Mouse (Mus musculus) spleen, adult 12 weeks (tissue): ENCODE data around the gene Ptprt.
"Not testable (repeated sequence)": the region's sequence is repeated elsewhere in the genome, so short reads cannot be mapped to it uniquely, and the experiment has no call there.

Experiments used
- DNase-seq: peaks from one replicate; pipeline ENCODE4 v3.0.0; 2022; ENCODE audit warnings: low spot score

Ptprt gene

DNA sequence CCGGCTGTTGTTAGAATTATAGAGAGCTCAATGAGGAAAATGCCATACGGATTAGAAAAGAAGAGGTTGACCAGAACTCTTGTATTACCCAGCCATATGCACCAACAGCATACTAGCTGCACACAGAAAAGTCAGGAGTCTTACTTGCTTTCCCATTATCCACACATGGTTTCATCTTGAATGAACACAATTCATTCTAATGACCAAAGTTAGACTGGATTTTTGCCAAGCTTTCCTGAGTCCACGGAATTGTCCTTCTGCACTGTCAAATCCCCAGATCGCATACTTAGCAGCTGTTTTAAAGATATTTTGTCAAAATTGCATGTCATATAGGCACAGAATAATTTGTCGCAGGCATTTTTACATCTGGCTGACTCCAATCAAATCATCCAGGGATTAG lies 463.6 kb downstream of the Ptprt start:
- no peak for DNase-seq

DNA sequence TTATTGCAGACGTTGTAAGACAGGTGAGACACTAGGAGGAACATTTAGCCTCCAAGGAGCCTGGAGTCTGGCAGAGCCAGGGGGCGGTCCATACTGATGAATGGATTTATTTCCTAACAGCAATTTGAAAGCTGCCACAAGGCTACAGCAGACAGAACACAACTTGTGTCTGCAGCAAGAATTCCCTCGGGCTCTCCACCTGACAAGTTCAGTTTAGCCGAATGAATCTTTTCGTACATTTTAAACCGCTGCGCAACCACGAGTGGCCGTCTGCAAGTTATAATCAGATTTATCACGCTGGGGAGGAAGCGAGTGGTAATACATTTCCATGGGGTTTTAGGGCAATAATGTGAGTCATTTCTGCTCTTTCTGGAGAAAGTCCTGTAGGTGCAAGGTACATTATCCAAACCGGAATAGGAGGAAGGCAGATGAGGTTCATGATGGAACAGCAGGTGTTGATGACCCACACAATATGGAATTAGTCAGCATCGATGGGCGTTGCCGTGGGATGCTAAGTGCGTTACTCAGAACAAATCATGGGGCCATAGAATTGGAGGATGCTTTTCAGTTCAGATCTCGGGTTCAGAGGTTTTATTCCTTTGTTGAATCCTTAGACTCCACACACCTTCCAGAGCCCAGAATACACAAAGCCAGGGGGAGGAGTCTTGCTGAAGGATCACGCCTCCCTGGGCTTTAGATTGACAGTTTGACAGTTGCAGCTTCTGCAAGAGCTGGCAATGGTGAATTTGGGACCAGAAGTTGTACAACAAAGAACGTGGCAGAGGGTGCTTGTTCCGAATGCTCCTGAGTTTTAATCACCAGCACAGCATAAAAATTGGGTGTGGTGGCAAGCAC lies 478.1 kb downstream of the Ptprt start:
- no peak for DNase-seq

DNA sequence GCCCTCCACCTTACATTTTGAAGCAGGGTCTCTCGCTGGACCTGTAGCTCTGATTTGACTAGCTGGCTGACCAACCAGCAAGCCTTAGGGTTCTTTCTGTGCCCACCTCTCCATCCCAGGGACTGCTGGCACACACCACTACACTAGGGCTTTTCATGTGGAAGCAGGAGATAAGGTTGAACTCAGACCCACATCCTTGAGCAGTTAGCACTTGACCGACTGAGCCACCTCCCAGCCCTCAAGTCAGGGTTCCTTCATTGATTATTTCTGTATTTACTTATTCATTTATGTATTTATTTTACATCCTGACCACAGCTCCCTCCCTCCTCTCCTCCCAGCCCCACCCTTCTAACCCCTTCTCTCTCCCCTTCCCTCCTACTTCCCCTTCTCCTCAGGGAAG lies 479.1 kb downstream of the Ptprt start:
- no peak for DNase-seq

DNA sequence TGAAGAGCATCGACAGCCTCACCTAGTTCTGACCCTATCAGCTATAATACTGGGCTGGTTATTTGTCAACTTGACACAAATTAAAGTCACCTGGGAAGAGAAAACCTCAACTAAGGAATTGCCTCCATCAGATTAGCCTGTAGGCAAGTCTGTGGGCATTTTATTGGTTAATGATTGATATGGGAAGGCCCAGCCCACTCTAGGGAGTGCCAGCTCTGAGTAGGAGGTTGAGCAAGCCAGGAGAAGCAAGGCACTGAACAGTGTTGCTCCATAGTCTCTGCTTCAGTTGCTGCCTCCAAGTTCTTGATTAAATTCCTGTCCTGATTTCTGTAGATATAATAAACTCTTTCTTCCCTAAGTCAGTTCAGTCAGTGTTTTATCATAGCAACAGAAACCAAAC lies 488.4 kb downstream of the Ptprt start:
- DNase-seq: no peak

GRCm38 (mm10) chr2:162141845-162142411 lies 519.0 kb downstream of the Ptprt start:
- DNase-seq: no peak

GRCm38 (mm10) chr2:162136176-162136575 lies 524.8 kb downstream of the Ptprt start:
- not testable (repeated sequence) for DNase-seq

- DNase-seq: no peak
These were observed 529.2 kb downstream of the Ptprt start for GRCm38 (mm10) chr2:162131607-162132304.

DNA sequence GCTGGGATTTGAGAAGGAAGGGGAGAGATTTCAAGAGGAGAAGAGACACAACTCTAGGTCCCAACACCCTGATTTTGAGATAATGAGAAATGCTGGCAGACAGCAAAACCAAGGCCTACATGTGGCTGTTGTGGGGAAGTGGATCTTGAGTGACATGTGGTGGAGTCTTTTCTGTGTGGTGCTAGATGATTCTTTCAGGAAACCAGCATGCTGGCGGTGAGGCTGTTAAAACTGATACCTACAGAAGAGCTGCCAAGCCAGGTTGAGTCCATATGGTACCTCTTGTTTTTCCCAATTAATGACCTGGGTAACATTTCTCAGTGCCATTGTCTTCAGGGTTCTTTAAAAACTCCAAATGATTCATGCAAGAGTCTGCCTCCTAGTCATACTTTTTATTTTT lies 531.1 kb downstream of the Ptprt start:
- DNase-seq: no peak

GRCm38 (mm10) chr2:162118041-162118440 lies 542.9 kb downstream of the Ptprt start:
- DNase-seq: no peak

DNA sequence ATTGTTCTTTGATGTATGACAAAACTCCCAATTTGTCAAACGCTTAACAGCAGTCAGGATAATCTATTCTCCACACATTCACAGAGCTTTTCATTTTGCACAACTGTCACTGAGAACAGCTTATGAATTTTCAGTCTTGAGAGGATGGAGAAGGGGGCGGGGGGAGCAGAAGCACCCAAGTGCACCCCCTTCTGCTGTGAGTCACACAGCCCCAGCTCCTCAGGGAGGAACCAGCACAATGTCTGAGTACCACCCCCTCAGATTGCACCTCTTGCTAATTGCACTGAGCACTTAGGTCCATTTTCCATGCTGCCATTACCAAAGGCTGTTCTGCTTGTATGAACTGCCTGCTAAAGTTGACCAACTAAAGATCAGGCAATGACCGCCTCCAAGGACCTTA lies 578.6 kb downstream of the Ptprt start:
- no peak for DNase-seq

GRCm38 (mm10) chr2:162080717-162081398 lies 580.1 kb downstream of the Ptprt start:
- no peak for DNase-seq

GRCm38 (mm10) chr2:162078571-162079280 lies 582.2 kb downstream of the Ptprt start:
- DNase-seq: no peak

- no peak for DNase-seq
These were observed 608.1 kb downstream of the Ptprt start for GRCm38 (mm10) chr2:162052816-162053215.

- no peak for DNase-seq
These were observed 610.7 kb downstream of the Ptprt start for GRCm38 (mm10) chr2:162050198-162050597.

GRCm38 (mm10) chr2:162035615-162036014 lies 625.3 kb downstream of the Ptprt start:
- DNase-seq: no peak

- DNase-seq: no peak
These were observed 629.3 kb downstream of the Ptprt start for GRCm38 (mm10) chr2:162031636-162032035.

DNA sequence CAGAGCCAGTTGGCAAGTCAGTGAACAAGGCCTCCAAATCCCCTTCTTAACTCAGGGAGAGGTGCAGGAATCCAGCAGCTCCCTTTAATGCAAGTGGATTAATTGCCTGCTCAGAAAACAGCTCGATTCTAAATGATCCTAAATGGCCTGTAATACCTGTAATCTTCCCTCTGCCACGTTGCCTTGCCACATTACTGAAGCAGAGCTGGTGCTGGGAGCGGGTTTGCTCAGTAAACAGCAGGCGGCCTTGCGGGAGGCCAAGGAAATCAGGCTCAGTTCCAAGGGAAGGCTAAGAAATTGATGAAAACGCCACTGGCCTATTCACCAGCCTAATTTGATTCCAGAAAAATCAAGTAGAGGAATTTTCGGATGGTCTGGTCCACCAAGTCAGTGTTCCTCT lies 659.9 kb downstream of the Ptprt start:
- DNase-seq: no peak

GRCm38 (mm10) chr2:161982311-161982710 lies 678.6 kb downstream of the Ptprt start:
- no peak for DNase-seq

DNA sequence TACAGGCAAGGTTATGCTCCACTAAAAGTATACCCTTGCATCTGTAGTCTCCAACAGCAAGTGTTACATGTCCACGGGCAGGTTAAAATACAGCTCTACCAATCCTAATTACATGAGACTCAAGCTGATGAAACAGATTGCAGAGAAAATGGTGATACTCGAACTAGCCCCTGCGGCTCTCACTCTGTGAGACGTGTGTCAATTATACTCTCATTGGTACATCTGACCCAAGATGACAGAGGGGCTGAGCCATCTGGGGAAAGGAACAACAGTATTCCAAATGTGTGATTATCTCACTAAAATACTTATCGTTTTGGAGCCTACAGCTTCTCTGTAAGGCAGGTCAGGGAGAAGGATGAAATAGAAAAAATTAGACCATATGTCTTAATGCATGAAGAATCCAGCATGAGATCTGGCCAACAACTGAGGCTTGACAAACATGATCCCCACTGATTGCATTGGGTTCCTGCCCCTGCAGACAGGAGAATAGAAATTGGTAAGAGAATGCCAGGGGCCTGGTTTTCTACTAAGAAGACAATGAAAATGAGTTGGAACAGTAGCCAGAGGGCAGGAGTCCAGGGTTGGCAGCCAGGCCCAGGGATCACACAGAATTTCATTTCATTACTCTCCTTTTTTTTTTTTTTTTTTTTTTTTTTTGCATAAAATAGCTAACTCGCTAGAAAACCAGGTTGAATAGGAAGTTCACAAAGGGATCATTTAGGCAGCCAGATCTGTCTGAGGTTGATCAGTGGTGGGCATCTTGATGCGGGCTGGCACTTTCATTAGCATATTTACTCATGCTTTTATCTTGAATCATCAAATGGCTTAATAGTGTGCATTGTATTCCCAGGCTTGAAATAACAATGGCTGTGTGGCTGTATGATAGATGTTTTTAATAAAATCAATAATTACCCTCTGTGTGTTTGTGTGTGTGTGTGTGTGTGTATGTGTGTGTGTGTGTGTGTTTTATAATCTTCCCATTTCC lies 699.5 kb downstream of the Ptprt start:
- no peak for DNase-seq

DNA sequence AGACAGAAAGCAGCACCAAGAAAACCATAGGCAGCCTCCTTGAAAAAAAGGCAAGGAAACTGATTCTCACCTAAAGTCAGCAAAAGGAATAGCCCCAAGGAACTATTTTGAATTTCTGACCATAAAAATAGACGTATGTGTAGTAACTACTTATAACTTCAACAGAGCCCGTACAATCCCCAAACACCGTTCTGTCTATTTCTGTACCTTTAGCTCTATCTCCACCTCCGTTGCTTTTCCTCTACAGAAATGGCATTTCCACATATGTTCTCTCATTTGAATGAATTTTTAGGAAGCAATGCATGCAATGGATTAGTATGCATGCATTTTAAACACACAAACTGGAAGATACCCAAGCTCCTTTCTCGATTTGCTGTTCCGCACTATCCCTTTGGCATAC lies 715.5 kb downstream of the Ptprt start:
- DNase-seq: no peak

GRCm38 (mm10) chr2:161944689-161945088 lies 716.3 kb downstream of the Ptprt start:
- no peak for DNase-seq
